Mouse (Mus musculus) myocyte (in vitro differentiated cells): ENCODE measurements around the gene Gimap3.

Source experiments
- MYOD1 ChIP-seq, 3 experiments: IDR thresholded peaks; one replicate each; pipeline ENCODE4 v1.6.1; 2011; ENCODE audit warnings: control low read depth in 2 of 3, low read depth in 2 of 3, mild to moderate bottlenecking in 2 of 3, moderate library complexity in 1 of 3; ENCODE audit not compliant: insufficient read length in 2 of 3, control insufficient read depth in 1 of 3
- POLR2A ChIP-seq: IDR thresholded peaks from one replicate; pipeline ENCODE4 v1.6.1; 2011; ENCODE audit warnings: low read depth, mild to moderate bottlenecking, control low read depth, moderate library complexity; ENCODE audit not compliant: insufficient read length
- TCF12 ChIP-seq: IDR thresholded peaks from one replicate; pipeline ENCODE4 v1.6.1; 2011; ENCODE audit warnings: mild to moderate bottlenecking, control low read depth; ENCODE audit not compliant: poor library complexity, insufficient read depth, severe bottlenecking

DNA sequence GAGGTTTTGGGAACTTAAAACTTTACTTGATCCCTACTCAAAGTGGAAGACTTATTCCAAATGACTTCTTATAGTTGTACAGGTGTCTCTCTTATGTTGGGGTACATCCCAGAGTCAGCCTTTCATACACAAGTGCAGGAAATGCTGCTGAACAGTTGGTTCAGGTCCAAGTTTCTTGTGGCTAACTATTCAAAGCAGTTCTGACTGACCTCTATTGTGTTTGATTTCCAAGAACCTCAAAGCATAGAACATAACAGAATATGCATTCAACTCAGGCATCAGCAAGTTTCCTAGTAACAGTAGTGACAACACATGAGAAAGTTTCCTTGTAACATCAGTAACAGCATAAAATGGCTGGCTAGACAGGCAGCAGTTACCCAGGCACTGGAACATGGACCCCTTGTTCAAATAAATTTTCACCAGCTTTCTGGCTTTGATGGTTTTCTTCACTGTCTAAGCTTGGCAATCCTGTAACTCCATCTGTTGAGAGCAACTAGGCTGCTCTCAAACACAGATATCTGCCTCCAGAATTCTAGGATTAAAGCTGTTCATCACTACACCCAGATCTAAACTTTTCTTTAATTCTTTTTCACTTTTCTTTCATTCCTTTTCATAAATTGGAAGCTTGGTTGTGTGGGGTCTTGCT is 32.9 kb upstream of the Gimap3 start:
- TF ChIP-seq MYOD1 (IDR thresholded peaks at IDR 0.05; ENCODE audit: control insufficient read depth in 1 of 3, insufficient read length in 2 of 3, low read depth in 2 of 3) (no peak), TCF12 (no peak), POLR2A (no peak)
